Mouse (Mus musculus) heart, embryonic 11.5 days (tissue): ENCODE measurements around the gene Ltbr. TPM values are rescaled to one million over a fixed set of nuclear protein-coding genes. Genes with fewer than 3 reads are reported as not detected.

ENCODE experiments used
- ATAC-seq: fragments of 200-750 bp; cut with Nextera tagmentation; replicated peaks from 2 replicates; pipeline ENCODE4 v1.8.0; 2017; ENCODE audit warnings: moderate library complexity; ENCODE audit not compliant: insufficient number of reproducible peaks, low FRiP score, low TSS enrichment
- H3K27ac ChIP-seq: fragments of 300-500 bp; sonication (generic); 2 replicates; pipeline ENCODE4 v1.5.1; 2014; ENCODE audit warnings: mild to moderate bottlenecking, low read depth, low read length
- H3K27me3 ChIP-seq: fragments of 300-500 bp; sonication (generic); 2 replicates; pipeline ENCODE4 v1.6.1; 2014; ENCODE audit warnings: mild to moderate bottlenecking, low read length, mixed read lengths; ENCODE audit not compliant: control insufficient read depth, insufficient read depth
- H3K36me3 ChIP-seq: fragments of 300-500 bp; sonication (generic); 2 replicates; pipeline ENCODE4 v1.6.1; 2014; ENCODE audit warnings: mild to moderate bottlenecking, low read length, moderate library complexity, mixed read lengths; ENCODE audit not compliant: control insufficient read depth, insufficient read depth
- H3K4me1 ChIP-seq: fragments of 300-500 bp; sonication (generic); 2 replicates; pipeline ENCODE4 v1.6.1; 2014; ENCODE audit warnings: low read length; ENCODE audit not compliant: control insufficient read depth, insufficient read depth
- H3K4me2 ChIP-seq: fragments of 300-500 bp; sonication (generic); 2 replicates; pipeline ENCODE4 v1.6.1; 2014; ENCODE audit warnings: mild to moderate bottlenecking, moderate library complexity
- H3K4me3 ChIP-seq: fragments of 300-500 bp; sonication (generic); 2 replicates; pipeline ENCODE4 v1.5.1; 2014; ENCODE audit warnings: low read depth, low read length
- H3K9ac ChIP-seq: fragments of 300-500 bp; sonication (generic); 2 replicates; pipeline ENCODE4 v1.6.1; 2014; ENCODE audit warnings: mild to moderate bottlenecking, low read depth, low read length, moderate library complexity
- H3K9me3 ChIP-seq: fragments of 300-500 bp; sonication (generic); replicated peaks from 2 replicates; pipeline ENCODE4 v1.6.1; 2016; ENCODE audit warnings: low read length; ENCODE audit not compliant: control insufficient read depth
- WGBS: fragments of 180-500 bp; shearing (Covaris S2); extraction: QIAGEN DNeasy Blood & Tissue Kit; methylation state at CpG from one replicate; pipeline ENCODE4 v1.1.7; 2014; ENCODE audit not compliant: insufficient replicate concordance; 5-methylcytosine and 5-hydroxymethylcytosine counted together
- polyA plus RNA-seq: library from polyadenylated mRNA; unstranded; fragments of >200 nt; fragmentation: Nextera tagmentation; extraction: Ambion mirVana; gene quantifications from 2 replicates; pipeline ENCODE4 v1.2.1, GENCODE M21; 2014

Ltbr gene
- 35.0 and 40.7 TPM in 2 replicates for polyA plus RNA-seq

- 2% methylated on average over 40 of the region's 46 CpGs for WGBS
Observed at GRCm38 (mm10) chr6:125313546-125314230, at the start of gene Ltbr. Ltbr (minus strand) TSS chr6:125313885.

GRCm38 (mm10) chr6:125363021-125363420 is 49.3 kb upstream of the Ltbr start:
- WGBS = 14% methylated on average over 15 of the region's 15 CpGs
- no peak overlapping the region for H3K27ac ChIP-seq
- no peaks in the 10 kb centered on the region for H3K9me3 ChIP-seq
- H3K27me3 ChIP-seq = peaks cover 37% of the 10 kb centered on the region
- H3K4me3 ChIP-seq = no peak overlapping the region
- H3K4me2 ChIP-seq = peak overlapping the region; percentile 52
- H3K36me3 ChIP-seq = peaks cover 7% of the 10 kb centered on the region
- peaks cover 15% of the 10 kb centered on the region for H3K4me1 ChIP-seq
- ATAC-seq = no peak
- H3K9ac ChIP-seq = peak overlapping the region; percentile 39; the same call in 1 of the 2 replicates

More at GRCm38 (mm10) chr6:125313546-125314230, at the start of gene Ltbr:
- Histone ChIP-seq H3K36me3 (0 out of 2 replicates have a peak, but pooled peaks cover 2% of the 10 kb centered on the region), H3K4me1 (peaks cover 25% of the 10 kb centered on the region), H3K27me3 (no peaks in the 10 kb centered on the region), H3K9ac (peak within 1 kb of the TSS; percentile 88), H3K9me3 (no peaks in the 10 kb centered on the region), H3K4me3 (peak within 1 kb of the TSS; percentile 47), H3K4me2 (peak within 1 kb of the TSS; percentile 78), H3K27ac (peak within 1 kb of the TSS; percentile 32)
- peak; percentile 74 for ATAC-seq

GRCm38 (mm10) chr6:125361467-125362291 is 48.0 kb upstream of the Ltbr start:
- H3K27me3 ChIP-seq = peaks cover 37% of the 10 kb centered on the region
- H3K36me3 ChIP-seq = peaks cover 11% of the 10 kb centered on the region
- no peak overlapping the region for H3K27ac ChIP-seq
- peaks cover 15% of the 10 kb centered on the region for H3K4me1 ChIP-seq
- ATAC-seq = no peak
- peak overlapping the region; percentile 14; the same call in 1 of the 2 replicates for H3K4me2 ChIP-seq
- 39% methylated on average over 38 of the region's 38 CpGs for WGBS
- H3K4me3 ChIP-seq = no peak overlapping the region
- no peaks in the 10 kb centered on the region for H3K9me3 ChIP-seq
- H3K9ac ChIP-seq = no peak overlapping the region

DNA sequence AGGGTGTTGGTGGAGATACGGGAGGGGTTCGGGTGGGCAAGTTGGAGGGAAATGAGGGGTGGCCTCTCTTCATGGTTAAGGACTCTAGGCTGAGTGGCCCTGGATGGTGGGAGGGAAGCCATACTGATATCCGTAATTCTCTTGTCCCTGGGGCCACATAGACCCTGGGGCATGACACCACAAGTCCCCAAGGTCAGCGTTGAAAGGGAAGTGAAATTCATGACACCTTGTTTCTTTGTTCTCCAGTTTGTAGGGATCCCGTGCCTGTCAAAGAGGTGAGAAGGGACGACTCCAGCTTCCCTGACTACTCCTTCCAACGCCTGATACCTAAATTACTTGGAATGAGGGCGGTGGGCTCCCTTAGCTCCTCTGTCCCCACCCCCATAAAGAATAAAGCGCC is 47.2 kb upstream of the Ltbr start:
- H3K9ac ChIP-seq = no peak overlapping the region

DNA sequence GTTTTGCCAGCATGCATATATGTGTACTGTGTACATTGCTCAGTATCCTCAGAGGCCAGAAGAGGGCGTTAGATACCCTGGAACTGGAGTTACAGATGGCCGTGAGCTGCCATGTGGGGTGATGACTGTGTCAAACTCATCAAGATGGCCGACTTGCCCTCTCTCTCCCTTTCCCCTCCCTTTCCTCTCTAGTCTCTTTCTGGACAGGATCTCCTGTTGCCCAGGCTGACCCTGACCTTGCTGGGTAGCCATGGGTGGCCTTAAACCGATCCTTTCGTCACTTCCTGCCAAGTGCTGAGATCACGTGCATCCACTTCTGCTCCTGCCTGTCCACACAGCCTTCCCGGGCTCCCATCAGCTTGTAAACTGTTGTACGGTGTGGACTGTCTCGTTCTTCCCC is 46.3 kb upstream of the Ltbr start:
- Histone ChIP-seq H3K27me3 (peaks cover 37% of the 10 kb centered on the region), H3K4me1 (peaks cover 30% of the 10 kb centered on the region), H3K27ac (no peak overlapping the region), H3K9me3 (no peaks in the 10 kb centered on the region), H3K36me3 (peaks cover 11% of the 10 kb centered on the region), H3K4me2 (no peak overlapping the region), H3K4me3 (no peak overlapping the region), H3K9ac (no peak overlapping the region)
- no peak for ATAC-seq
- 45% methylated on average over 9 of the region's 9 CpGs for WGBS

More for the DNA sequence above, 47.2 kb upstream of the Ltbr start:
- 58% methylated on average over 9 of the region's 9 CpGs for WGBS
- Histone ChIP-seq H3K27me3 (peaks cover 37% of the 10 kb centered on the region), H3K4me3 (no peak overlapping the region), H3K4me1 (peaks cover 21% of the 10 kb centered on the region), H3K9me3 (no peaks in the 10 kb centered on the region), H3K4me2 (no peak overlapping the region), H3K27ac (no peak overlapping the region), H3K36me3 (peaks cover 11% of the 10 kb centered on the region)
- no peak for ATAC-seq

- Histone ChIP-seq H3K4me3 (no peak overlapping the region), H3K4me1 (peaks cover 40% of the 10 kb centered on the region), H3K36me3 (peaks cover 11% of the 10 kb centered on the region), H3K27ac (no peak overlapping the region), H3K9ac (no peak overlapping the region), H3K4me2 (no peak overlapping the region), H3K27me3 (peaks cover 18% of the 10 kb centered on the region), H3K9me3 (no peaks in the 10 kb centered on the region)
- 87% methylated on average over 15 of the region's 15 CpGs for WGBS
- ATAC-seq = no peak
Observed at GRCm38 (mm10) chr6:125357334-125357733, 43.6 kb upstream of the Ltbr start.

GRCm38 (mm10) chr6:125356264-125356663 is 42.6 kb upstream of the Ltbr start:
- no peak for ATAC-seq
- H3K27me3 ChIP-seq = peaks cover 7% of the 10 kb centered on the region
- no peak overlapping the region for H3K4me3 ChIP-seq
- no peaks in the 10 kb centered on the region for H3K9me3 ChIP-seq
- H3K9ac ChIP-seq = no peak overlapping the region
- H3K4me1 ChIP-seq = peaks cover 41% of the 10 kb centered on the region
- peaks cover 8% of the 10 kb centered on the region for H3K36me3 ChIP-seq
- 20% methylated on average over 8 of the region's 8 CpGs for WGBS
- no peak overlapping the region for H3K27ac ChIP-seq
- no peak overlapping the region for H3K4me2 ChIP-seq

GRCm38 (mm10) chr6:125355197-125355741 is 41.6 kb upstream of the Ltbr start:
- peak overlapping the region; percentile 51 for H3K4me2 ChIP-seq
- ATAC-seq = no peak
- WGBS = 4% methylated on average over 10 of the region's 10 CpGs
- peak overlapping the region; percentile 66; the same call in 1 of the 2 replicates for H3K27ac ChIP-seq
- peaks cover 2% of the 10 kb centered on the region; the same call in 1 of the 2 replicates for H3K27me3 ChIP-seq
- H3K9me3 ChIP-seq = no peaks in the 10 kb centered on the region
- 0 out of 2 replicates have a peak overlapping the region, but pooled peaks have one; percentile 10 for H3K9ac ChIP-seq
- H3K4me3 ChIP-seq = peak overlapping the region; percentile 2; the same call in 1 of the 2 replicates
- peaks cover 48% of the 10 kb centered on the region for H3K4me1 ChIP-seq
- peaks cover 8% of the 10 kb centered on the region; the same call in 1 of the 2 replicates for H3K36me3 ChIP-seq
